Mouse (Mus musculus) CD4-positive helper T cell, adult 2 months (primary cell): Measurements from ENCODE around the gene Rac2.

Experiments used
- DNase-seq: peaks from one replicate; pipeline ENCODE4 v3.0.0-alpha.2; 2012; ENCODE audit warnings: low read depth, missing footprints, low spot score

Gene Rac2

GRCm38 (mm10) chr15:78547415-78548335 lies 24.9 kb downstream of the Rac2 start:
- peak; percentile 74 for DNase-seq

- no peak for DNase-seq
Observed at GRCm38 (mm10) chr15:78546060-78546459, 26.5 kb downstream of the Rac2 start.

GRCm38 (mm10) chr15:78544561-78545001 lies 28.0 kb downstream of the Rac2 start, which contains the start of gene Sstr3:
TSS of gene Sstr3 (minus strand) at chr15:78544685.
- DNase-seq = no peak

GRCm38 (mm10) chr15:78544041-78544440 lies 28.5 kb downstream of the Rac2 start:
- DNase-seq = no peak

DNA sequence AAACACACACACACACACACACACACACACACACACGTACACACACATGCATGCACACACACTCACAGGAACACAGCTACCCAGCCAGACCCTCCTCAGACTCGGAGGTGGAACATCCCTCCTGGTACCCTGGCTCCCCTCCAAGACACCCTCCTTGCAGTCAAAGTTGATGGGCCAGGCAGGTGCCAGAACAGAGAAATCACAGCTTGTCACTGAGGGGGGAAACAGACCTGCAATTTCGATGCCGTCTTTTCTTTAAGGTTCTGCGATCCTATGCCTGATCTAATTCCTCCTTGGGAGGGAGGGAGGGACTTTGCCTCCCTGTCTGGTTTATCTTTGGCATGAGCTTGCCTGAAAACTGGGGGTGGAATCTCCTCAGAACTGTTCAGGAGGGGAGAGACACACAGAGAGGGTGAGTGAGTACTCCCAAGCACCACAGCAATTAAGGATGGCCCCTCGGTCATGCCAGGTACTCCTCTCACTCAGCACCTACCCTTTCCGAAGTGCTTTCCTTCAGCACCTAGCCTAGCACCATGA lies 29.7 kb downstream of the Rac2 start:
- no peak for DNase-seq

GRCm38 (mm10) chr15:78542098-78542766 lies 30.4 kb downstream of the Rac2 start:
- no peak for DNase-seq

- DNase-seq = no peak
Observed at GRCm38 (mm10) chr15:78541606-78542005, 31.0 kb downstream of the Rac2 start.

- DNase-seq = no peak
Observed at GRCm38 (mm10) chr15:78541036-78541435, 31.5 kb downstream of the Rac2 start.

DNA sequence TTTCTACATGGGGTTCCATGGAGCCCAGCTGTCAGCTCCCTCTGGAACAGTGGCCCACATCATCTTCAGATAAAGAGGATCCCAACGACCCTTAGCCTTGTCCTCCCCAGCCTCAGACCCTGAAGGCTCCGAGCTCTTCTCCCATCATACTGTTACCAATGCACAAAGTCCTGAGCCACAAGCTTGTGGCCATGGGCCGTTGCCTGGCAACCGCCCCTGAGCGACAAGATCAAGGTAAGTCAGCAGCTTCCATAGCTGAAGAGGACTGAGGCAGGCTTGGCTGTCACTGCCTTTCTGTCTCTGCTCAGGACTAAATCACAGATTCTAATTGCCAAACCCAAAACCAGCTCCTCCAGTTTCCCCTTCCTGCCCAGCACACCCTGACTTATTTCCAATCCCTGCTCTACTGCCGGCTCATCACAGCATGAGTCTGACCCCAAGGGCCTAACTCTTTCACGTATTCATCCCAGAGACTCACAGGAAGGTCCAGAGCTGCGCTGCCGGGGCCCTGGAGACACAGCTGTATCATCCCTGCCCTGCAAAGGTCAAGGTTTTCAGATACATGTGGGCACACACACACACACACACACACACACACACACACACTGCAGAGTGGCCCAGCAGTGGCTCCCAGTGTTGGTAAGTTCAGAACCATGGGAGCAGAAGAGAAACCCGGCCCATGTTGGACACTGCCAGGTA lies 36.7 kb downstream of the Rac2 start:
- no peak for DNase-seq

DNA sequence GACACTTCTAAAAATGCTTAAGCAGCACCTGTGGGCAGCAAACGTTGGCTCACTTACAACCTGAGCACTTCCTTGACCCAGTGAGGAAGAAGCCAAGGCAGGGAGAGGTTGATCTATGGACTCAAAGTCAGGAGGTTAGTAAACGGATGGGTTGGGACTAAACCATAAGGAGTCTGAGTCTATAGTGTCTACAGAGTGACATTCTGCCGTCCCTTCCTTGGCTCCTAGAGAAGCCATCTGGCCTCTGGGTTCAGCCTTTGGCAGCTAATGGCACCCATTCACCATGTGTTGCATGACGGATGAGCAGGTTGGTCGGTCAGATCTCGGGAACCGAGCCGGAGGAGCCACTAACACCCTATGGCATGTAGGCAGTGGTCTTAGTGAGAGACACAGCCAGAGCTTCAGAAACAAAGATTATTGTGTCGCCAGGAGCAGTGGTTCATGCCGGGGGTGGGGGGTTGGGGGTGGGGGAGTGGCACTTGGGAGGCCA lies 39.2 kb downstream of the Rac2 start:
- DNase-seq = no peak

- DNase-seq = no peak
Observed at GRCm38 (mm10) chr15:78532566-78533345, 39.8 kb downstream of the Rac2 start.

DNA sequence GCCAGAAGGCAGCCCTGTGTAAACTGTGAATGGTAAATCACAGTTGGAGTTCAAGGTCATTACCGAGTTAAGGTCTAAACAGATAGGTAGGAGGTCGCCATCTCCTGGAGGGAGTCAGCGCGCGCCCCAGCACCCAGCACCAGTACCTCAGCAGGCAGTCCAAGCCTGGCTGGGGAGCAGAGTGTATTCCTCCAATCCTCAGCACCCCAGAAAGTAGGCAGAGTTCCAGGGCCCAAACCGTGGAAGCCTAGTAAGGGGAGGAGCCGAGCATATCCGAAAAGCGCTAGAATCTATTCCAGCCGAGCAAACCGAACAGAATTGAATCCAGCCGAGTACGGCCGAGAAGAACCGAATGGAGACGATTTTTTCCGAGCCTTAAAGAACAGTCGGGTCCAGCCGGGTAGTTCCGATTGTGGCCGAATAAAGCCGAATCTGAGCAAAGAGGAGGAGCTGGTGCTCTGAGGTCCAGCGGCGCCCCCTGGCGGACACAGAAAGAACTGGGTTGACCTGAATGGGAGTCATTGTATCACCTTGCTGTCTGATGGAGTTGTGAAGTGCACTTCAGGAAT lies 40.6 kb downstream of the Rac2 start:
- peak; percentile 96 for DNase-seq

DNA sequence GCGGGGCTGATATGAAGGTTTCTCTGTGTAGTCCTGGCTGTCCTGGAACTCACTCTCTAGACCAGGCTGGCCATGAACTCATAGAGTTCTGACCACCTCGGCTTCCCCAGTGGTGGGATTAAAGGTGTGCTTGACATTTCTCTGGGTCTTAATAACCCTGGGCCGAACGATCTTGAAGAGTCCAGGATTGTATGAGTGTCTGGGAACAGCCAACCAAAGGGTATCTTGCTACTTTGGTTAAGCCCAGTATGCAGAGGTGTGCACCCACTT lies 41.2 kb downstream of the Rac2 start:
- no peak for DNase-seq

GRCm38 (mm10) chr15:78530671-78531450 lies 41.7 kb downstream of the Rac2 start, which contains the start of gene C1qtnf6:
TSS of gene C1qtnf6 (minus strand) at chr15:78531416.
- no peak for DNase-seq

GRCm38 (mm10) chr15:78530141-78530540 lies 42.4 kb downstream of the Rac2 start:
- no peak for DNase-seq

DNA sequence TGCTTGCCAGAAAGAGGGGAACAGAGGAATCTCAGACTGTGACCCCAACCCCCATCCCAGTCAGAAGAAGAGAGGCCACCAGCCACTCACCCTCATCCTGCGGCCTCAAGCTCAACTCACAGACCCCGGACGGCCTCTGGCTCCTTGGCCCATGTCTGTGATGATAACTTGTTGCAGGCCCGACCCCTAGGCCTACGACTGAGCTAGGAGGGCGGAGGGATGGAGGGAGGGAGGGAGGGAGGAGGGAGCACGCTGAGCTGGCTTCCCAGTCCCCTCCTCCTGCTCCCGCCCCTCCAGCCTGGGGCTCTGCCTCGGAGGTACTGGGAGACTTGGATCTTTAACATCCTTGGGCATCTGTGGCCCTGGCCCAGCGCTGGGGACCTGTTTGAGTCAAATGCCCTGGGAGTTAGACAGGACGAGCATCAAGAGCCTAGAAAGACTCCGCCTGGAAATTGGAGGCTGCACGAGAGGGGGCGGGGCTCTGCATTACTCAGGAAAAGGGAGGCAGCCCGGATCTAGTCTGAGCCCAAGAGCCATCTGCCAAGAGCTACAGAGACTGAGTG lies 43.1 kb downstream of the Rac2 start:
- no peak for DNase-seq

GRCm38 (mm10) chr15:78528726-78529411 lies 43.7 kb downstream of the Rac2 start:
- DNase-seq = peak; percentile 66

DNA sequence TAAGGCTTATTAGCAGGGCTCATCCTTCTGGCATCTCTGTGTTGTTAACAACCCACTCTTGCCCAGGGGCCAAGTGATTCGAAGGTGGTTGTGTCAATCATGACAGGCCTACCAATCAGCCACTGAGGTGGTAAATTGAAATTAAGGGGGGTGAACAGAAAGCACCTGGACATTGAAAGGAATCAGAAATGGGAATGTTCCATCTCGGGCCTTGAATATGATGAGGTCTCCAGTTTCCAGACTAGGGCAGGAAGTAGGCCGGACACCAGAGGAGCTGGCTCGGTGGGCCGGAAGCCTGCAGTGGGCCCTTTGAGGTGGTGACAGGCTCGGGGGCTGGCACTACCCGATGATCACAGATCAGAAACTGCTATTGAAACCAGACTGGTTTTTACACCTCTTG lies 44.6 kb downstream of the Rac2 start:
- DNase-seq = peak; percentile 82

GRCm38 (mm10) chr15:78524163-78524562 lies 48.4 kb downstream of the Rac2 start:
- DNase-seq = no peak
